Mouse (Mus musculus): ENCODE results near the gene Ctla4. TPM values are rescaled to one million over a fixed set of nuclear protein-coding genes. Genes with fewer than 3 reads are reported as not detected.

Ctla4 gene
- total RNA-seq (2012; rRNA removed) = not detected in 2 replicates

- Histone ChIP-seq H3K36me3 (ENCODE audit: control insufficient read depth, insufficient read depth, low read length, poor library complexity, severe bottlenecking) (no peaks in the 10 kb centered on the region), H3K9ac (ENCODE audit: insufficient read depth, low read depth, low read length, poor library complexity, severe bottlenecking) (no peak within 1 kb of the TSS), H3K4me1 (ENCODE audit: control insufficient read depth in 2 of 2, insufficient read depth in 2 of 2, low read length in 2 of 2, poor library complexity in 1 of 2) (no peaks in the 10 kb centered on the region), H3K27ac (ENCODE audit: insufficient read depth, low read depth, low read length, poor library complexity, severe bottlenecking) (no peak within 1 kb of the TSS), H3K9me3 (ENCODE audit: control insufficient read depth, insufficient read depth, low read depth, low read length) (no peaks in the 10 kb centered on the region), H3K4me3 (ENCODE audit: insufficient read depth in 1 of 2, low read depth in 1 of 2, low read length in 2 of 2, poor library complexity in 1 of 2, severe bottlenecking in 1 of 2) (no peak within 1 kb of the TSS)
- TF ChIP-seq CHD2 (IDR thresholded peaks at IDR 0.05; ENCODE audit: low read depth, low read length) = no peak
- DNase-seq (ENCODE audit: low read depth, low spot score) = no peak
- in situ Hi-C loops (cut with MboI; ENCODE audit: low sequenced_read_pairs in 2 of 2, unreplicated experiment in 2 of 2) = no loop called here
Measured at GRCm38 (mm10) chr1:60886981-60887380, at the start of gene Ctla4. Gene Ctla4, plus strand, starts transcription at chr1:60887000.

- no peak overlapping the region for H3K27ac ChIP-seq (ENCODE audit: insufficient read depth, low read depth, low read length, poor library complexity, severe bottlenecking)
- no peak for TF ChIP-seq HCFC1 (IDR thresholded peaks at IDR 0.05; ENCODE audit: borderline replicate concordance, insufficient read depth, low read length)
- no peak for TF ChIP-seq ZNF384 (IDR thresholded peaks at IDR 0.05; ENCODE audit: low read depth, low read length)
- no peak for TF ChIP-seq CHD2 (IDR thresholded peaks at IDR 0.05; ENCODE audit: low read depth, low read length)
- no peak for TF ChIP-seq ZC3H11A (IDR thresholded peaks at IDR 0.05; ENCODE audit: borderline replicate concordance, low read depth, low read length)
- no peak for TF ChIP-seq MAFK (IDR thresholded peaks at IDR 0.05; ENCODE audit: insufficient read depth, low read depth, low read length)
- H3K4me1 ChIP-seq (ENCODE audit: control insufficient read depth in 2 of 2, insufficient read depth in 2 of 2, low read length in 2 of 2, poor library complexity in 1 of 2) = peaks cover 4 to 7% of the 10 kb centered on the region in 2 experiments; a peak in 2 of 4 replicates
- in situ Hi-C loops (cut with MboI; ENCODE audit: low sequenced_read_pairs in 2 of 2, unreplicated experiment in 2 of 2) = no loop called here
- H3K4me3 ChIP-seq (ENCODE audit: insufficient read depth in 1 of 2, low read depth in 1 of 2, low read length in 2 of 2, poor library complexity in 1 of 2, severe bottlenecking in 1 of 2) = no peak overlapping the region
- no peaks in the 10 kb centered on the region for H3K36me3 ChIP-seq (ENCODE audit: control insufficient read depth, insufficient read depth, low read length, poor library complexity, severe bottlenecking)
- H3K9me3 ChIP-seq (ENCODE audit: control insufficient read depth, insufficient read depth, low read depth, low read length) = no peaks in the 10 kb centered on the region
- DNase-seq (ENCODE audit: low read depth, low spot score) = no peak
- no peak overlapping the region for H3K9ac ChIP-seq (ENCODE audit: insufficient read depth, low read depth, low read length, poor library complexity, severe bottlenecking)
Measured at GRCm38 (mm10) chr1:60839161-60839560, 47.6 kb upstream of the Ctla4 start.

- no peaks in the 10 kb centered on the region for H3K9me3 ChIP-seq (ENCODE audit: control insufficient read depth, insufficient read depth, low read depth, low read length)
- in situ Hi-C loops (cut with MboI; ENCODE audit: low sequenced_read_pairs in 2 of 2, unreplicated experiment in 2 of 2) = no loop called here
- no peak for DNase-seq (ENCODE audit: low read depth, low spot score)
- TF ChIP-seq ZNF384 (IDR thresholded peaks at IDR 0.05; ENCODE audit: low read depth, low read length) = no peak
- TF ChIP-seq ZC3H11A (IDR thresholded peaks at IDR 0.05; ENCODE audit: borderline replicate concordance, low read depth, low read length) = no peak
- no peak for TF ChIP-seq CHD2 (IDR thresholded peaks at IDR 0.05; ENCODE audit: low read depth, low read length)
- no peak for TF ChIP-seq MAFK (IDR thresholded peaks at IDR 0.05; ENCODE audit: insufficient read depth, low read depth, low read length)
- no peak for TF ChIP-seq HCFC1 (IDR thresholded peaks at IDR 0.05; ENCODE audit: borderline replicate concordance, insufficient read depth, low read length)
- no peak overlapping the region for H3K27ac ChIP-seq (ENCODE audit: insufficient read depth, low read depth, low read length, poor library complexity, severe bottlenecking)
- peaks cover 4 to 8% of the 10 kb centered on the region in 2 experiments for H3K4me1 ChIP-seq (ENCODE audit: control insufficient read depth in 2 of 2, insufficient read depth in 2 of 2, low read length in 2 of 2, poor library complexity in 1 of 2)
- H3K4me3 ChIP-seq (ENCODE audit: insufficient read depth in 1 of 2, low read depth in 1 of 2, low read length in 2 of 2, poor library complexity in 1 of 2, severe bottlenecking in 1 of 2) = no peak overlapping the region
- no peak overlapping the region for H3K9ac ChIP-seq (ENCODE audit: insufficient read depth, low read depth, low read length, poor library complexity, severe bottlenecking)
- H3K36me3 ChIP-seq (ENCODE audit: control insufficient read depth, insufficient read depth, low read length, poor library complexity, severe bottlenecking) = no peaks in the 10 kb centered on the region
Measured at GRCm38 (mm10) chr1:60845318-60846060, 41.3 kb upstream of the Ctla4 start.

- in situ Hi-C loops (cut with MboI; ENCODE audit: low sequenced_read_pairs in 2 of 2, unreplicated experiment in 2 of 2) = no loop called here
Measured at GRCm38 (mm10) chr1:60846616-60847275, 40.1 kb upstream of the Ctla4 start.

More at GRCm38 (mm10) chr1:60846616-60847275, 40.1 kb upstream of the Ctla4 start:
- no peak for DNase-seq (ENCODE audit: low read depth, low spot score)
- Histone ChIP-seq H3K27ac (ENCODE audit: insufficient read depth, low read depth, low read length, poor library complexity, severe bottlenecking) (no peak overlapping the region), H3K9ac (ENCODE audit: insufficient read depth, low read depth, low read length, poor library complexity, severe bottlenecking) (no peak overlapping the region), H3K36me3 (ENCODE audit: control insufficient read depth, insufficient read depth, low read length, poor library complexity, severe bottlenecking) (no peaks in the 10 kb centered on the region), H3K4me3 (ENCODE audit: insufficient read depth in 1 of 2, low read depth in 1 of 2, low read length in 2 of 2, poor library complexity in 1 of 2, severe bottlenecking in 1 of 2) (no peak overlapping the region), H3K9me3 (ENCODE audit: control insufficient read depth, insufficient read depth, low read depth, low read length) (no peaks in the 10 kb centered on the region), H3K4me1 (ENCODE audit: control insufficient read depth in 2 of 2, insufficient read depth in 2 of 2, low read length in 2 of 2, poor library complexity in 1 of 2) (peaks cover 4 to 13% of the 10 kb centered on the region in 2 experiments)
- TF ChIP-seq HCFC1 (IDR thresholded peaks at IDR 0.05; ENCODE audit: borderline replicate concordance, insufficient read depth, low read length) (no peak), ZNF384 (IDR thresholded peaks at IDR 0.05; ENCODE audit: low read depth, low read length) (no peak), MAFK (IDR thresholded peaks at IDR 0.05; ENCODE audit: insufficient read depth, low read depth, low read length) (no peak), ZC3H11A (IDR thresholded peaks at IDR 0.05; ENCODE audit: borderline replicate concordance, low read depth, low read length) (no peak), CHD2 (IDR thresholded peaks at IDR 0.05; ENCODE audit: low read depth, low read length) (no peak)

Measured in ES-E14 (cell line).